Mouse (Mus musculus) neural tube, embryonic 11.5 days (tissue): ENCODE results near the gene Spc24. TPM values are rescaled to one million over a fixed set of nuclear protein-coding genes. Genes with fewer than 3 reads are reported as not detected.

Source experiments
- ATAC-seq: fragments of 200-750 bp; cut with Nextera tagmentation; 2 replicates; pipeline ENCODE4 v1.8.0; 2017; ENCODE audit warnings: moderate number of reproducible peaks, mild to moderate bottlenecking, moderate TSS enrichment, moderate library complexity; ENCODE audit not compliant: insufficient read depth, low FRiP score, low TSS enrichment
- DNase-seq: peaks from one replicate; pipeline ENCODE4 v3.0.0-alpha.2; 2015; ENCODE audit warnings: low spot score
- H3K27ac ChIP-seq: fragments of 300-500 bp; sonication (generic); 2 replicates; pipeline ENCODE4 v1.5.1; 2014; ENCODE audit warnings: low read depth, mild to moderate bottlenecking, low read length
- H3K27me3 ChIP-seq: fragments of 300-500 bp; sonication (generic); 2 replicates; pipeline ENCODE4 v1.6.1; 2014; ENCODE audit warnings: mild to moderate bottlenecking, low read length, mixed read lengths; ENCODE audit not compliant: control insufficient read depth, insufficient read depth
- H3K36me3 ChIP-seq: fragments of 300-500 bp; sonication (generic); 2 replicates; pipeline ENCODE4 v1.6.1; 2014; ENCODE audit warnings: mild to moderate bottlenecking, low read length, moderate library complexity, mixed read lengths; ENCODE audit not compliant: control insufficient read depth, insufficient read depth
- H3K4me1 ChIP-seq: fragments of 300-500 bp; sonication (generic); 2 replicates; pipeline ENCODE4 v1.6.1; 2014; ENCODE audit warnings: low read length, mixed read lengths; ENCODE audit not compliant: control insufficient read depth, insufficient read depth
- H3K4me2 ChIP-seq: fragments of 300-500 bp; sonication (generic); 2 replicates; pipeline ENCODE4 v1.6.1; 2014; ENCODE audit warnings: low read depth, mild to moderate bottlenecking, moderate library complexity
- H3K4me3 ChIP-seq: fragments of 300-500 bp; sonication (generic); 2 replicates; pipeline ENCODE4 v1.5.1; 2014; ENCODE audit warnings: low read depth, low read length
- H3K9ac ChIP-seq: fragments of 300-500 bp; sonication (generic); 2 replicates; pipeline ENCODE4 v1.6.1; 2014; ENCODE audit warnings: mild to moderate bottlenecking, low read length
- H3K9me3 ChIP-seq: fragments of 300-500 bp; sonication (generic); 2 replicates; pipeline ENCODE4 v1.6.1; 2016; ENCODE audit warnings: low read length; ENCODE audit not compliant: control insufficient read depth
- WGBS: fragments of 180-500 bp; shearing (Covaris S2); extraction: QIAGEN DNeasy Blood & Tissue Kit; methylation state at CpG from one replicate; pipeline ENCODE4 v1.1.7; 2014; 5-methylcytosine and 5-hydroxymethylcytosine counted together
- polyA plus RNA-seq: library from polyadenylated mRNA; unstranded; fragments of >200 nt; fragmentation: Nextera tagmentation; extraction: Ambion mirVana; gene quantifications from 2 replicates; pipeline ENCODE4 v1.2.1, GENCODE M21; 2014

The Spc24 gene
- polyA plus RNA-seq, 1 experiment from 2014 or later = 117 TPM

DNA sequence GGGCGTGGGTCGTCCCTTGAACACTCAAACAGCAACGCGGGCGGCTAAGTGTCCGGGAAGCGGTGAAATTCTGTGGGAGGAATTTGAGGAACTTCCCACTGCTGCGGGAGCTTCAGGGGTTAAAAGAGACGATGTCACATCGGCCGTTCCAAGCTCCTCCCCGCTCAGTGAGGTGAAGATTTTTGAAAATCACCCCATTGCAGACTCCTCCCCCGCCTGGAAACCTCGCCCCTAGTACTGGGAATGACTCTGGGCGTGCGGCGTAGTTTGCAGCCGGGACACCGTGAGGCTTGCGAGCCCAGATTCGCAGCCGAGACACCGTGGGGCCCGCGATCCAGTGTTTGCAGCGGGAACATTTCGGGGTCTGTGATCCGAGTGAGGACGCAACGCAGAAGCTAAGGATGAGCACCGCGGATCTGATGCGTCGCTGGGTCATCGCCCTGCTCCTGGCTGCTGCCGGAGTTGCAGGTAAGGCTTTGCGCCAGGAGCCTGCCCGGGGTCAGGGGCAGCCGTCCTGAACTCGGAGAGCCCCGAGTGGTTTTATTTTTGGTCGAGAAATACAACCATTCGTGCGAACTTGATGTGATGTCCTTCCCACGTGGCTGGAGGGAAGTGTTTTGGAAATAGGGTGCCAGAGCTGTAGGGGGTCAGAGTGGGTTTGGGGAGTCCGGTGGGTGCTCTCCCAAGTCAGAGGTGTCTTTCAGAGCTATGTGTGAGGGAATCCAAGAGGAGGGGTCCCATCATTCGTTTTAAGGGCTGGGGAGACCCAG is 36.5 kb downstream of the Spc24 start, which contains the start of gene Ldlr:
Gene Ldlr, plus strand, starts transcription at position 107 of the 770 bp plus-strand sequence.
- H3K27ac ChIP-seq = peak within 1 kb of the TSS; percentile 94
- H3K36me3 ChIP-seq = peaks cover 6% of the 10 kb centered on the region; the same call in 1 of the 2 replicates
- peak within 1 kb of the TSS; percentile 84 for H3K4me2 ChIP-seq
- DNase-seq = peak; percentile 90
- under 1% methylated on average over 47 of the region's 47 CpGs for WGBS
- no peaks in the 10 kb centered on the region for H3K9me3 ChIP-seq
- H3K9ac ChIP-seq = peak within 1 kb of the TSS; percentile 74
- H3K27me3 ChIP-seq = no peaks in the 10 kb centered on the region
- H3K4me1 ChIP-seq = peaks cover 13% of the 10 kb centered on the region
- peak; percentile 80 for ATAC-seq
- peak within 1 kb of the TSS; percentile 74 for H3K4me3 ChIP-seq

DNA sequence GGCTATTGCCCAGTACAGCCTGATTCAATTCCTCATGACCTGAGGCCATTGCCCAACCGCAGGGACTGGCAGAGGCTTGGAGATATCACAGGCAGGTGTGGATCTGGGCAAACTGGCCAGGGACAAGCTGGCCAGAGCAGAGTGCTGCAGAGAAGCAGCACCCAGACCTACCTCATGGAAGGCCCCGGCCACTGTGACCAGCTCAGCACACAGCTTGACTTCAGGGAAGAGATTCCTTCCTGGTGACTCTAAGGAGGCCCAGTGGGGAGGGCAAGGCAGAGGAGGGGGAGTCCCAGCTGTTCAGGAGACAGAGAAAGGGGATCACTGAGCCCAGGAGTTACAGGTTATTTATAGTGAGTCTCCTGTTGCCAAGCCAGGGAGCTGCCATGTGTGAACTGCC is 39.1 kb downstream of the Spc24 start:
- WGBS = 77% methylated on average over 2 of the region's 2 CpGs
- H3K27ac ChIP-seq = no peak overlapping the region

DNA sequence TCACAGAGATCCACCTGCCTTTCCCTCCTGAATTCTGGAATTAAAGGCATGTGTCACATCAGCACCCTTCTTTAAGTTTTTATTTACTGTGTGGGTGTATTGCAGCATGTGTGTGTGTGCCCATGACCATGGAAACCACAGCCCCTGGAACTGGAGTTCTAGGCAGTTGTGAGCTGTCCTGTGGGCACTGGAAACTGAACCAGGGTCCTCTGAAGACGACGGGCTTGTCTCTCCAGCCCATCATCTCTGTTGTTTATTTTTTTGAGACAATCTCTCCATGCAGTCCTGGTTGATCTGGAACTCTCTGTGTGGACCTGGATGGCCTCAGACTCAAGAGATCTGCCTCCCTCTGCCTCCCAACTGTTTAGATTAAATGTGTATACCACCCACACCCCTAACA is 43.1 kb downstream of the Spc24 start:
- 76% methylated on average over 2 of the region's 2 CpGs for WGBS

More for the DNA sequence above, 39.1 kb downstream of the Spc24 start:
- Histone ChIP-seq H3K4me2 (no peak overlapping the region), H3K27me3 (no peaks in the 10 kb centered on the region), H3K9me3 (no peaks in the 10 kb centered on the region), H3K4me1 (peaks cover 13% of the 10 kb centered on the region), H3K9ac (no peak overlapping the region), H3K36me3 (no peaks in the 10 kb centered on the region; the same call in 1 of the 2 replicates), H3K4me3 (no peak overlapping the region)
- ATAC-seq = no peak
- DNase-seq = no peak

DNA sequence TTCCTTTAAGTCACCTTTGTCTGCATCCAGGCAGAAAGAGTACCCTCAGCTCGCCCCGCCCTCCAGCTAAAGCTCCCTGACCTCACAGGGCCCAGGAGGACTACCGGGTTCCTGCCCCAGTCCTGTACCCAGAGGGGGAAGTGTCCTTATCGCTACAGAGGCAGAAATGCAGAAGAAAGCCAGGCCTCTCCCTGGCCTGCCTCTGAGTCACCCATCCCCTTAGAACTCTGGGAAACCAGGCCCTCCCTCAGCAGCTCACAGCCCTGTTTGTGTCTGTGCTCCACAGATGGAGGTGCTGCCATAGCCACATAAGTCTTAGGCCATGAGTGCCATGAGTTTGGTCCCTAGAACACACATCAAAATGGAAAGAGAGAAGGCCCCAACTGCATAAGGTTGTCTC is 44.8 kb downstream of the Spc24 start:
- Histone ChIP-seq H3K9ac (no peak overlapping the region), H3K4me3 (no peak overlapping the region), H3K27me3 (no peaks in the 10 kb centered on the region), H3K27ac (no peak overlapping the region), H3K9me3 (no peaks in the 10 kb centered on the region), H3K36me3 (no peaks in the 10 kb centered on the region), H3K4me1 (no peaks in the 10 kb centered on the region), H3K4me2 (no peak overlapping the region)
- 75% methylated on average over 4 of the region's 4 CpGs for WGBS
- DNase-seq (no peak), ATAC-seq (no peak)

More for the DNA sequence above, 43.1 kb downstream of the Spc24 start:
- no peaks in the 10 kb centered on the region for H3K27me3 ChIP-seq
- no peak overlapping the region for H3K27ac ChIP-seq
- H3K4me1 ChIP-seq = no peaks in the 10 kb centered on the region
- no peaks in the 10 kb centered on the region for H3K9me3 ChIP-seq
- DNase-seq = no peak
- no peak overlapping the region for H3K4me3 ChIP-seq
- no peaks in the 10 kb centered on the region for H3K36me3 ChIP-seq
- H3K4me2 ChIP-seq = no peak overlapping the region
- H3K9ac ChIP-seq = no peak overlapping the region
- no peak for ATAC-seq

DNA sequence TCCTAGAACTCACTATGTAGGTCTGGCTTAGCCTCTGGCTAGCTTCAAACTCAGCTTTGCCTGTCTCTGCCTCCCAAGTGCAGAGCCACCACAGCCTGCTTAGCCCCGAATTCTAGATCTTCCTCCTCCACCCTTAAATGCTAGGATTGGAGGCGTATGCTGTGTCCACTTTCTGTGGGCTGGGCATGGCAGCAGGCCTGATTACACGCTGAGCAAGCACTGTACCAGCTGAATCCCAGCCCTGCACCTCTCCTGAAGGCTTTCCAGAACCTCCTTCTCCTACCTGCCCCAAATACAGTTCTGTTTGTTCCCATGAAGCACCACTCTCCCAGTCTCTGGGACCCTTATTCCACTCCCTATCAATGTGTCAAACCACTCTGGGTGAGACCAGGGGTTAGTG is 50.8 kb downstream of the Spc24 start:
- no peak for ATAC-seq
- Histone ChIP-seq H3K4me3 (no peak overlapping the region), H3K4me1 (no peaks in the 10 kb centered on the region), H3K36me3 (peaks cover 11% of the 10 kb centered on the region; the same call in 1 of the 2 replicates), H3K4me2 (no peak overlapping the region), H3K9ac (no peak overlapping the region), H3K27me3 (no peaks in the 10 kb centered on the region), H3K27ac (no peak overlapping the region), H3K9me3 (no peaks in the 10 kb centered on the region)
- no peak for DNase-seq
- 95% methylated on average over 3 of the region's 3 CpGs for WGBS

DNA sequence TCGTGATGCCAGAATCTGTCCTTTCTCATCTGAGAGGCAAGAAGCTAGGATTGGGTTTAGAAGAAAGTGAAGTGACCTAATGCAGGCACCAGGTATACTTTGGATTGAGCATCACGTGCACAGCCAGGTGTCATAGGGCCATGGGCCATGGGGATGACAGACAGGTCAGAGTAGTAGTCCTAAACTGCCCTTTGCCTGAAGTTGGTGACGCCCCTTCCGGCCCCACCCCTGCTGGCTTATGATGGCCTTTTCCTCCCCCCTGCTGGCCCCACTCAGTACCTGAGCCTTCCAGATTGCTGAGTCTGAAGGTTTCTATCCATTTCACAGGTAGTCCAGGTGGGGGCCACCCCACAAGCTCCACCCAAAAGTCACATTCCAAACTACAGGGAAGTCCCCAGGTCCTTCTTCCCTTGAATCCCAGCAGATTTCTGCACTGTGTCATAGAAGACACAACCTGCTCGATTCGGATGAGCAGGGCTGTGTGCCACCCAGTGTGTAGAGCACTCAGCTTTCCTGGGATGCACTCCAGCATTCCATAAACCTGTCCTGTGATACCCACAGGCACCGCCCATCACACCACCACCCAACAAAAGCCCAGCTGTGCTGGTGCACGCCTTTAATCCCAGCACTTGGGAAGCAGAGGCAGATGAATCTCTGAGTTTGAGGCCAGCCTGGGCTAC is 53.4 kb downstream of the Spc24 start:
- ATAC-seq (no peak), DNase-seq (no peak)
- no peaks in the 10 kb centered on the region for H3K4me1 ChIP-seq
- H3K27ac ChIP-seq = no peak overlapping the region
- no peak overlapping the region for H3K4me3 ChIP-seq
- WGBS = 88% methylated on average over 8 of the region's 8 CpGs
- H3K27me3 ChIP-seq = no peaks in the 10 kb centered on the region
- H3K4me2 ChIP-seq = no peak overlapping the region
- H3K9ac ChIP-seq = no peak overlapping the region
- H3K36me3 ChIP-seq = peaks cover 28% of the 10 kb centered on the region
- H3K9me3 ChIP-seq = no peaks in the 10 kb centered on the region

DNA sequence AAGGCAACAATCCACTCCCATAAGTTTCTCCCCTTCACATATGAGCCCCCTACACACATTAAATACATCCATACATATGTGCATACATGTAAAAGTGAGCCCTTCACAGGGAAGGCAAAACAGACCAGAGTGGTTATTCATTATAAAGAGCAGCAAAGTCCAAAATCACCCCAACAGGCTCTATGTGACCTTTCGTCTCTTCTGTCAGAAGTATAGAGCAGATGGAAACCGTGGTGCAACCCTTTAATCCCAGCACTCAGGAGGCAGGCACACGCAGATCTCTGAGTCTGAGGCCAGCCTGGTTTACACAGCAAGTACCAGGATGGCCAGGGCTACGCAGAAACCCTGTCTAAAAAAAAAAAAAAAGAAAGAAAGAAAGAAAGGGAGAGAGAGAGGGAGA is 54.0 kb downstream of the Spc24 start:
- DNase-seq = no peak
- WGBS = 85% methylated on average over 4 of the region's 4 CpGs
- Histone ChIP-seq H3K9me3 (no peaks in the 10 kb centered on the region), H3K4me1 (no peaks in the 10 kb centered on the region), H3K9ac (no peak overlapping the region), H3K27me3 (no peaks in the 10 kb centered on the region), H3K4me2 (no peak overlapping the region), H3K27ac (no peak overlapping the region), H3K36me3 (peaks cover 34% of the 10 kb centered on the region), H3K4me3 (no peak overlapping the region)
- no peak for ATAC-seq
